Mouse (Mus musculus): ENCODE results near the gene Ncoa7. TPM values are rescaled to one million over a fixed set of nuclear protein-coding genes. Genes with fewer than 3 reads are reported as not detected.

The Ncoa7 gene
- 100 to 1,000 TPM in 1 of 2 experiments, 10 to 100 TPM in 1; 54.5 to 213 TPM for polyA plus RNA-seq (2017; shearing (Covaris generic))

GRCm38 (mm10) chr10:30802681-30803586 is at the start of gene Ncoa7:
TSS of gene Ncoa7 (minus strand) at chr10:30803326.

GRCm38 (mm10) chr10:30842643-30843437 is 39.7 kb upstream of the Ncoa7 start, which contains the start of gene Hey2:
TSS of gene Hey2 (minus strand) at chr10:30842801.

GRCm38 (mm10) chr10:30629513-30629912 is 173.6 kb downstream of the Ncoa7 start, which contains the start of gene Hint3:
TSS of gene Hint3 (minus strand) at chr10:30629632.

DNA sequence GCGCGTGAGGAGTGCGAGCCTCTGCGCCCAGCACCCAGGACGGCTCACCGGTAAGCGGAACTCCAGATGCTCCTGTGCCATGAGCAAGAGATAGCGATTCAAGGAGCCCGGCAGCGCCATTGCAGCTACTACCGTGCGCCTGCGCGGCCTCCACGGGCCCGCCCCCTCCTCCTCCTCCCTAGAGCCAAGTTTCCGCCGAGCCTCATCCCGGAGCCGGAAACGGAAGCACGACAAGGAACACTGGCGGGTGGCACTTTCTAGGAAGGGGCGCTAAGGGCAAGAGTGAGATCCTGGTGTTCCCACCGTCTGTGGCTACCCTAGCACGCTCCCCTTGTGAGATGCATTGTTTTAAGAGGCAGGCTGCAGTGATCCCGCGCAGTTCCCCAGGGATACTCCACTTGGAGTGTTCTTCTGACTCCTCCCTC is 202.6 kb downstream of the Ncoa7 start, which contains the start of gene Trmt11:
Gene Trmt11 (minus strand): TSS at position 208 of the 425 bp plus-strand sequence.

Other genes with a start within 250 kb of the Ncoa7 start
- 10 to 100 TPM; 36.5 to 42.1 TPM for gene Trmt11, start 202.6 kb downstream of the Ncoa7 start, polyA plus RNA-seq (2017; shearing (Covaris generic))
- 10 to 100 TPM; 43.0 to 55.4 TPM for gene Hint3, start 173.7 kb downstream of the Ncoa7 start, polyA plus RNA-seq (2017; shearing (Covaris generic))
- gene Hey2, start 39.5 kb upstream of the Ncoa7 start, polyA plus RNA-seq (2017; shearing (Covaris generic)): 1 to 10 TPM in 1 of 2 experiments, under 1 TPM in 1; 0.28 to 1.4 TPM